Mouse (Mus musculus): ENCODE data around the gene Sox2. TPM values are rescaled to one million over a fixed set of nuclear protein-coding genes. Genes with fewer than 3 reads are reported as not detected.

Gene Sox2
- polyA plus RNA-seq, 1 experiment from 2014 or later, result not detected

DNA sequence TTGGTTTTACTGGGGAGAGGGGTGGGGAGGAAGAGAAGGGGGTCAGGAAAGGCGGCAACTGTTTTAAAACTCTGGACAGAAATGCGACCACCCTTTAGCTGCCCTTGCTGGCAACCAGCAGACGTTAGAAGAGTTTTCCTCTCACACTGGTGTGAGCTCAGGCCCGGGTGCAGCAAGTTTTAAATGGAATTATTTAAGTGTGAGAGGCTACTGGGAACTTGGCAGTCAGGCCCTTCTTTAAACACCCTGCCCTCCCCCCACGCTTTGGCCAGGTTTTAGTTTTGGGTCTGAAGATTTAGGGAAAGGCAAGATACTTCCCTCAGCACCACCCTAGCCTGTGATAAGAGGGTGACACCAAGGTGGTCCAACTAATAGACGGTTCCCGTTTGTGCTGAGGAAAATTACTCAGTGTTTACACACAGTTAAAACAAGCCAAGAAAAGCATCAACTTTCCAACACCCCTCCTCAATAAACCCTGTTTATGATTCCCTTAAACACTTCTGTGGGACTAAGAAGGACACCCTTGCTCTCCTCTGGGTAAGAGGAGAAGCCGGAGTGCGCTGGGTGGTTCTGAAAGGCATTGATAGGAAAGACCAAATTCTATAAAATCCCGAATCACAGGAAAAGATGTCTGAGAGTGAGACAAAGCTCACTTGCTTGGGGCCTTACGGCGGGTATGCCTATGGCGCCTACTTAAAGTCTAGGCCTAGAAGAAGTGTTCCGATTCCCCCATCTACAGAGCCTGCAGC is 10.5 kb downstream of the Sox2 start:
- WGBS (ENCODE audit: insufficient replicate concordance), result 6% methylated on average over 14 of the region's 14 CpGs
- peaks cover 97% of the 10 kb centered on the region for H3K27me3 ChIP-seq (ENCODE audit: insufficient read depth, low read length)
- H3K4me1 ChIP-seq (ENCODE audit: insufficient read depth), result peaks cover 12% of the 10 kb centered on the region
- H3K9me3 ChIP-seq (ENCODE audit: low read length), result no peaks in the 10 kb centered on the region
- ATAC-seq, result no peak
- no peak overlapping the region for H3K4me2 ChIP-seq (ENCODE audit: low read depth, low read length)
- no peaks in the 10 kb centered on the region for H3K36me3 ChIP-seq (replicated peaks; ENCODE audit: insufficient read depth, low read length)
- no peak overlapping the region for H3K27ac ChIP-seq (ENCODE audit: low read depth)
- DNase-seq, result no peak
- H3K4me3 ChIP-seq (ENCODE audit: low read depth, low read length), result no peak overlapping the region
- H3K9ac ChIP-seq (replicated peaks), result no peak overlapping the region
- TF ChIP-seq EP300 (IDR thresholded peaks at IDR 0.05; ENCODE audit: low read depth), result no peak
- TF ChIP-seq CTCF (IDR thresholded peaks at IDR 0.05; ENCODE audit: low read depth), result no peak

DNA sequence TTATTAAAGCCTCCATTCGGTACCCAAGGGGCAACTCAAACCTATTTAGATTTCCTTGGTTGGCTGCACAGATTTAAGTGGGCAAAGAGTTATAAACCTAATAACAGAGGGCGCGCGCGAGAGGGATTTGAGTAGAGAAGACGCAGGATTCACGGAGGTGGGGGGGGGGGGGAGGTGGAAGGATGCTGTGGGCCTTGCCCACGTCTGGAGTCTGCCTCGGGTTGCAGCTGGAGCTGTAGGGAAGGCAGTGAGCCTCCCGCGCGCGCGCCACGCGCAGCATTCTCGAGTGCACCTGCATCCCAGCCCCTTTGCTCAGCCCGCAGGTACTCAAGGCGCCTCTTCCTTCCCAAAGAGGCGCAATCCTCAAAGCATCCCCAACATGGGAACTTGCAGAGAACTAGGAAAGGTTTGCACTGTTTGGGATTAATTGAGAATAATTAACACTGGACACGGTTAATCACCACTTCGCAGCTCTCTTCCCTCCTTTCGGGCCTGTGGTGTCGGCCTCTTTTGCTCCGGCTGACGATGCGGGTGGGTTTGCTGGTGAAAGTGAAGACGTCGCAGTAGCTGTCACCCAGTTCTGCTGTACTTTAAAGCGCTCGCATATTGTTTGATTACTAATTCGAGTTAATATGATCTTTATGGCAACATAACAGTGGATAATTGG is 11.3 kb downstream of the Sox2 start:
- WGBS (ENCODE audit: insufficient replicate concordance), result 4% methylated on average over 32 of the region's 32 CpGs

DNA sequence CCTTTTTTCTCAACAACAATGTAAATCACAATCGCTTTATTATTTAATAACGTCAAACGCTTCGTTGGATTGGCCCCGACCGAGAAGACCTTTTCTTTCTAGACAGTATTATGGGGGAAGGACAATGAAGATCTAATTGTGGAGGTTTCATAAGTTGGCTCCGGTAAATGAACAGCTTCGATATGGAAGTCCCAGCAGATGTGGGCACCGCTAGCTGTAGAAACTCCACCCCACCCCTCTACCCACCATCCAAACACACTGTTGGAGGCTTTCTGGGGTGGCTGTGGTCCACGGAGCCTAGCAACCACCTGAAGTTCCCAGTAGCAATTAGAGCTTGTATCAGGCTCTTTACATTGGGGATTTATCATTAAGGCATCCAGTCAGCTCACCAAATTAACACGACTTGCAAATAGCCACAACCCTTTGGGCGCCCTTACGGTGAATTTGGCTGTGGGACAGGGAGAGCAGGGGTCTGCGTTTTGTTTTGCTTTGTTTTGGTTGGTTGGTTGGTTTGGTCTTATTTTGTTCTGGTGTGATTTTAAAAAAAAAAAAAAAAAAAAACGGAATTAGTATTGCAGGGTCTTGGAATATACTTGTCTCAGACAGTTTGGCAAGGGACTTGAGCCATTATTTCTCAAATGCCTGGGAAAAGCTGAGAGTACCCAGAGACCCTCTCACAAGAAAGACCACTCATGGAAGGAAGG is 12.0 kb downstream of the Sox2 start:
- peaks cover 12% of the 10 kb centered on the region for H3K4me1 ChIP-seq (ENCODE audit: insufficient read depth)
- peaks cover 97% of the 10 kb centered on the region for H3K27me3 ChIP-seq (ENCODE audit: insufficient read depth, low read length)
- no peaks in the 10 kb centered on the region for H3K9me3 ChIP-seq (ENCODE audit: low read length)
- 4% methylated on average over 15 of the region's 15 CpGs for WGBS (ENCODE audit: insufficient replicate concordance)
- no peak overlapping the region for H3K27ac ChIP-seq (ENCODE audit: low read depth)
- TF ChIP-seq CTCF (IDR thresholded peaks at IDR 0.05; ENCODE audit: low read depth) (no peak), EP300 (IDR thresholded peaks at IDR 0.05; ENCODE audit: low read depth) (no peak)
- H3K4me3 ChIP-seq (ENCODE audit: low read depth, low read length), result no peak overlapping the region
- H3K36me3 ChIP-seq (replicated peaks; ENCODE audit: insufficient read depth, low read length), result no peaks in the 10 kb centered on the region
- no peak overlapping the region for H3K4me2 ChIP-seq (ENCODE audit: low read depth, low read length)
- no peak for DNase-seq
- no peak overlapping the region for H3K9ac ChIP-seq (replicated peaks)
- ATAC-seq, result no peak

More for the DNA sequence above, 11.3 kb downstream of the Sox2 start:
- no peaks in the 10 kb centered on the region for H3K9me3 ChIP-seq (ENCODE audit: low read length)
- peaks cover 12% of the 10 kb centered on the region for H3K4me1 ChIP-seq (ENCODE audit: insufficient read depth)
- DNase-seq (no peak), ATAC-seq (no peak)
- no peak overlapping the region for H3K4me2 ChIP-seq (ENCODE audit: low read depth, low read length)
- TF ChIP-seq EP300 (IDR thresholded peaks at IDR 0.05; ENCODE audit: low read depth) (no peak), CTCF (IDR thresholded peaks at IDR 0.05; ENCODE audit: low read depth) (no peak)
- H3K4me3 ChIP-seq (ENCODE audit: low read depth, low read length), result no peak overlapping the region
- H3K36me3 ChIP-seq (replicated peaks; ENCODE audit: insufficient read depth, low read length), result no peaks in the 10 kb centered on the region
- H3K9ac ChIP-seq (replicated peaks), result no peak overlapping the region
- peaks cover 97% of the 10 kb centered on the region for H3K27me3 ChIP-seq (ENCODE audit: insufficient read depth, low read length)
- no peak overlapping the region for H3K27ac ChIP-seq (ENCODE audit: low read depth)

GRCm38 (mm10) chr3:34662712-34663655 is 12.8 kb downstream of the Sox2 start:
- Histone ChIP-seq H3K4me1 (ENCODE audit: insufficient read depth) (peaks cover 12% of the 10 kb centered on the region), H3K9me3 (ENCODE audit: low read length) (no peaks in the 10 kb centered on the region), H3K4me3 (ENCODE audit: low read depth, low read length) (peak overlapping the region; percentile 49), H3K36me3 (replicated peaks; ENCODE audit: insufficient read depth, low read length) (no peaks in the 10 kb centered on the region), H3K9ac (replicated peaks) (no peak overlapping the region), H3K27me3 (ENCODE audit: insufficient read depth, low read length) (peaks cover 97% of the 10 kb centered on the region), H3K27ac (ENCODE audit: low read depth) (no peak overlapping the region), H3K4me2 (ENCODE audit: low read depth, low read length) (peak overlapping the region; percentile 72)
- 1% methylated on average over 53 of the region's 53 CpGs for WGBS (ENCODE audit: insufficient replicate concordance)
- ATAC-seq (no peak), DNase-seq (no peak)
- TF ChIP-seq EP300 (IDR thresholded peaks at IDR 0.05; ENCODE audit: low read depth) (no peak), CTCF (IDR thresholded peaks at IDR 0.05; ENCODE audit: low read depth) (no peak)

GRCm38 (mm10) chr3:34663701-34664635 is 13.8 kb downstream of the Sox2 start:
- Histone ChIP-seq H3K4me3 (ENCODE audit: low read depth, low read length) (peak overlapping the region; percentile 49), H3K4me1 (ENCODE audit: insufficient read depth) (peaks cover 12% of the 10 kb centered on the region), H3K36me3 (replicated peaks; ENCODE audit: insufficient read depth, low read length) (no peaks in the 10 kb centered on the region), H3K9me3 (ENCODE audit: low read length) (no peaks in the 10 kb centered on the region), H3K27me3 (ENCODE audit: insufficient read depth, low read length) (peaks cover 95% of the 10 kb centered on the region), H3K4me2 (ENCODE audit: low read depth, low read length) (peak overlapping the region; percentile 72), H3K27ac (ENCODE audit: low read depth) (no peak overlapping the region), H3K9ac (replicated peaks) (no peak overlapping the region)
- DNase-seq (no peak), ATAC-seq (no peak)
- TF ChIP-seq EP300 (IDR thresholded peaks at IDR 0.05; ENCODE audit: low read depth), result no peak
- no peak for TF ChIP-seq CTCF (IDR thresholded peaks at IDR 0.05; ENCODE audit: low read depth)
- 1% methylated on average over 56 of the region's 58 CpGs for WGBS (ENCODE audit: insufficient replicate concordance)
